Mouse (Mus musculus) mature B cell (primary cell): ENCODE measurements at regions not wholly inside any gene's neighbourhood (a gene's known extent, or its start where the extent isn't known, plus 50 kb on each side); places are given as distances from the start of the nearest gene placed in this dataset.

Experiments
- in situ Hi-C: fragments of 300-500 bp; cut with MboI; formaldehyde crosslinking; loops from 2 replicates; pipeline ENCODE4 v1.14.3; 2019

- in situ Hi-C loops, result no loop called here
Measured at GRCm38 (mm10) chr17:72993134-72993533, 75.0 kb downstream of the Lbh start.

- in situ Hi-C loops, result no loop called here
Measured at GRCm38 (mm10) chr17:72993626-72994025, 75.5 kb downstream of the Lbh start.

- in situ Hi-C loops, result no loop called here
Measured at GRCm38 (mm10) chr17:72996539-72996938, 78.4 kb downstream of the Lbh start.

- in situ Hi-C loops, result no loop called here
Measured at GRCm38 (mm10) chr17:72997301-72997921, 79.3 kb downstream of the Lbh start.

- in situ Hi-C loops, result no loop called here
Measured at GRCm38 (mm10) chr17:73005100-73005499, 87.0 kb downstream of the Lbh start.

GRCm38 (mm10) chr17:73008901-73009300 lies 90.8 kb downstream of the Lbh start:
- in situ Hi-C loops, result no loop called here

GRCm38 (mm10) chr17:73009962-73010361 lies 91.9 kb downstream of the Lbh start:
- in situ Hi-C loops, result no loop called here

GRCm38 (mm10) chr17:73012356-73012755 lies 94.3 kb downstream of the Lbh start:
- in situ Hi-C loops, result no loop called here

- in situ Hi-C loops, result no loop called here
Measured at GRCm38 (mm10) chr17:73012954-73013353, 94.8 kb upstream of the Lclat1 start.

- in situ Hi-C loops, result no loop called here
Measured at GRCm38 (mm10) chr17:73014090-73014853, 93.5 kb upstream of the Lclat1 start.

GRCm38 (mm10) chr17:73017173-73017572 lies 90.6 kb upstream of the Lclat1 start:
- in situ Hi-C loops, result no loop called here

GRCm38 (mm10) chr17:73022630-73023051 lies 85.1 kb upstream of the Lclat1 start:
- in situ Hi-C loops, result no loop called here

GRCm38 (mm10) chr17:73023362-73024107 lies 84.2 kb upstream of the Lclat1 start:
- in situ Hi-C loops, result no loop called here

GRCm38 (mm10) chr17:73027122-73027521 lies 80.7 kb upstream of the Lclat1 start:
- in situ Hi-C loops, result no loop called here

GRCm38 (mm10) chr17:73031796-73032195 lies 76.0 kb upstream of the Lclat1 start:
- in situ Hi-C loops, result loop anchor here (5.0 kb wide), 1 partner anchor 104 kb away; no protein-coding TSS in a partner anchor

GRCm38 (mm10) chr17:73032326-73032725 lies 75.5 kb upstream of the Lclat1 start:
- in situ Hi-C loops, result loop anchor here (5.0 kb wide), 1 partner anchor 105 kb away; no protein-coding TSS in a partner anchor

GRCm38 (mm10) chr17:73034420-73034819 lies 73.4 kb upstream of the Lclat1 start:
- in situ Hi-C loops, result loop anchor here (5.0 kb wide), 1 partner anchor 107 kb away; no protein-coding TSS in a partner anchor

GRCm38 (mm10) chr17:73034981-73035481 lies 72.8 kb upstream of the Lclat1 start:
- in situ Hi-C loops, result loop anchor here (5.0 kb wide), 1 partner anchor 108 kb away; no protein-coding TSS in a partner anchor

GRCm38 (mm10) chr17:73036845-73037244 lies 70.9 kb upstream of the Lclat1 start:
- in situ Hi-C loops, result no loop called here

GRCm38 (mm10) chr17:73038586-73038985 lies 69.2 kb upstream of the Lclat1 start:
- in situ Hi-C loops, result no loop called here

GRCm38 (mm10) chr17:73044918-73045580 lies 62.7 kb upstream of the Lclat1 start:
- in situ Hi-C loops, result no loop called here

- in situ Hi-C loops, result no loop called here
Measured at GRCm38 (mm10) chr17:73046985-73047384, 60.8 kb upstream of the Lclat1 start.
